Mouse (Mus musculus): ENCODE measurements around the gene Gm15140. TPM values are rescaled to one million over a fixed set of nuclear protein-coding genes. Genes with fewer than 3 reads are reported as not detected.

Gm15140 gene
- not detected for polyA plus RNA-seq (2017; shearing (Covaris generic))

DNA sequence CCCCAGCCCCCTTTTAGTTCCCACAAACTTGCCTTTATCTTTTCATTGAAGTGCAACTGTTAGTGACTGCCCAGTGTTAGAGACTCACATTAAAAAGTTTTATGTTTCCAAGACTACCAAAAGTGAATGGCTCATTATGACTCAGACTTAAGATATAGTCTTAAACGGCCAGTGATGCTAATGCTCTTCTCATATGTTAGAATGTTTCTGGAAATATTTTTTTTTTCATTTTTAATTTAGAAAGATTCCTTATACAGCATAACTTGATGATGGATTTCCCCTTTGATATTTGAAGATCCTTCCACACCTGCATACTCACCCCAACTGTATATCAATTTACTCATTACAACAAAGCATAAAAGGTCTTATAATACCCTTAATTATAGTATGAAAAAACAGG is at the start of gene Gm15140:
Gene Gm15140, minus strand, starts transcription at position 101 of the 400 bp plus-strand sequence.

Other genes with a start within 250 kb of the Gm15140 start
- gene Samt1, start 108.0 kb downstream of the Gm15140 start, polyA plus RNA-seq (2017; shearing (Covaris generic)) = under 1 TPM in 1 of 2 experiments, not detected in 1; 0.47 TPM
- under 1 TPM in 1 of 2 experiments, not detected in 1; 0.47 TPM for gene 4921511M17Rik, start 86.9 kb downstream of the Gm15140 start, polyA plus RNA-seq (2017; shearing (Covaris generic))
- gene Gm10057, start 65.6 kb downstream of the Gm15140 start, polyA plus RNA-seq (2017; shearing (Covaris generic)) = not detected
- not detected for gene 4930524N10Rik, start 222.7 kb upstream of the Gm15140 start, polyA plus RNA-seq (2017; shearing (Covaris generic))